Mouse (Mus musculus) monocyte, adult 5-6 weeks (primary cell): Measurements from ENCODE around the gene Plekhg6. TPM values are rescaled to one million over a fixed set of nuclear protein-coding genes. Genes with fewer than 3 reads are reported as not detected.

Experiments used
- ATAC-seq: fragments of 153-309, 156-312 bp; replicated peaks from 2 replicates; pipeline ENCODE4 v1.8.0; 2017; ENCODE audit warnings: mild to moderate bottlenecking; ENCODE audit not compliant: low TSS enrichment, insufficient number of reproducible peaks, severe bottlenecking, poor library complexity, low FRiP score
- total RNA-seq: library from RNA; stranded (forward); fragments of 200-1000, 200-491, 200-594 nt; gene quantifications from 3 replicates; pipeline ENCODE4 v1.2.3, GENCODE M21; 2017

Plekhg6 gene
- total RNA-seq, 1 experiment from 2014 or later, result not detected

DNA sequence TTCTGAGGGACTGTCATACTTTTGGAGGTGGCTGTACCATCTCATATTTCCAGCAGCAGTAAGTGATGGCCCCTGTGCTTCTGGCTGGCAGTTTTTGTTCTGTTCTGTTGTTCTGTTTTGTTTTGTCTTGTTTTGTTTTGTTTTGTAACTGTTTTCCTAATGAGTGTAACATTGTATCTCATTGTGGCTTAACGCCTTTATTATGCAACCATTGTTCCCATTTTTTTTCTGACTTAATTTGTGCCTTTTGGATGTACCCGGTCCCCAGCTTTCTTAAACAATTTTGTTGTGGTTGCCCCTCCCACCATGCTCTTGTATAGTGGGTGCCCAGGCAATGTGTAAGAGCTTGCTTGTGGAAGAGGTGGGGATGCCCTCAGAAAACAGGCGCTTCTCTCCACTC, 38.4 kb downstream of the Plekhg6 start:
- peak; percentile 46; the same call in 1 of the 2 replicates for ATAC-seq

GRCm38 (mm10) chr6:125340244-125340643, 40.3 kb downstream of the Plekhg6 start:
- ATAC-seq, result no peak

DNA sequence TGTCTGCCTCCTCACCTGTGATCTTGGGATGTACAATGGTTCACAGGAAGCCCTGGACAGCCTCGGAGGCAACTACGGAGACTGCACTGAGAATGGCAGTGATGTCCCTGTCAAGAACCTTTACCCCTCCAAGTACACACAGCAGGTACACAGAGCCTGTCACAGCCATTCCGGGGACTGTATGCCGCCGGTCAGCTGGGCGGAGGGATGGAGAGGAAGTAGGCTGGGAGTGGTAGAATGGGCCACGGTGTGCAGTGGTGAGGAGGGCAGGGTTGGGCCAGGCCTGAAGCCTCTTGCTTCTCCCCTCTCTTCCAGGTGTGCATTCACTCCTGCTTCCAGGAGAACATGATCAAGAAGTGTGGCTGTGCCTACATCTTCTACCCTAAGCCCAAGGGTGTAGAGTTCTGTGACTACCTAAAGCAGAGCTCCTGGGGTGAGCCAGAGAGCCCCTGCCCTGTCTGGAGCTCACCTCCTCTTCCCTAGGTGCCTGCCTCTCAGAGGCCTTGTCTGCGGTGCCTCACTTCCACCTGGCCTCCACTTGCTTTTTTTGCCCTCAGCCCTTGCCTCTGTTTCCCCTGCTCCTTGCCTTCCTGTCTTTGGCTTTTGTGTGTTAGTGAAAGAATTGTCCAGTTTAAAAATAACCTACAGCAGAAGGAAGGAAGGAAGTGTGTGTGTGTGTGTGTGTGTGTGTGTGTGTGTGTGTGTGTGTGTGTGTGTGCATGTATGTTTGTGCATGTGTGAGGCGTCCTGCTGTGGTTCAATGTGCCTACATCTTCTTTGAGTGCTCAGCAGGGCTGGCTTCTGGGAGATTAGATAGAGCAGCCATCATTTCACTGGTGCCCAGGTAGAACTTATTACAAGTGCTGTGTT, 41.6 kb downstream of the Plekhg6 start:
- no peak for ATAC-seq

- peak; percentile 41 for ATAC-seq
These were observed 46.2 kb downstream of the Plekhg6 start for GRCm38 (mm10) chr6:125334356-125334755.

- ATAC-seq, result peak; percentile 77
These were observed 47.3 kb downstream of the Plekhg6 start for GRCm38 (mm10) chr6:125333112-125333899.

DNA sequence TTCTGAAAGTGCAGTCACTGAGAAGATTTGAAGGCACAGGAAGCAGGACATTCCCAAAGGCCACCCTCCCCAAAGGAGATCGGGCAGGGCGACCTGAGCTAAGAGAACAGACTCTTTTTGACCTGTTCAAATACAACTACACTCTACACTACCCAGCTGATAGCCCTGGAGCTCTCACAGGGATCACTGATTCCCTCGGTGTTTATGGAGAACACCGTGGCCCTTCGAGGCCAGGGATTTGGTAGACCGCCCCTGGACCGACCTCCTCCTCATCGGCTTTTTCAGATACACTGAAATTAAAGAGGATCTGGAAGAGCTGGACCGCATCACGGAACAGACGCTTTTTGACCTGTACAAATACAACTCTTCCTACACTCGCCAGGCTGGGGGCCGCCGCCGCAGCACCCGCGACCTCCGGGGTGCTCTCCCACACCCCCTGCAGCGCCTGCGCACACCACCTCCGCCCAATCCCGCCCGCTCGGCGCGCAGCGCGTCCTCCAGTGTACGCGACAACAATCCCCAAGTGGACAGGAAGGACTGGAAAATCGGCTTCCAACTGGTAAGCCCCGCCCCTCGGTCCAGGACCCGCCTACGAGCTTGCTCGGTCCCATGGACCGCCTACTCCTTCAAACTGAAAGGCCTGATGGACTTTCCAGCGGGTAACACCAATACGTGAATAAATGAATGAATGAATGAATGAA, 49.8 kb downstream of the Plekhg6 start:
- ATAC-seq, result 0 out of 2 replicates have a peak, but pooled peaks have one; percentile 11

- peak; percentile 60 for ATAC-seq
These were observed 52.4 kb downstream of the Plekhg6 start for GRCm38 (mm10) chr6:125328243-125328642.

DNA sequence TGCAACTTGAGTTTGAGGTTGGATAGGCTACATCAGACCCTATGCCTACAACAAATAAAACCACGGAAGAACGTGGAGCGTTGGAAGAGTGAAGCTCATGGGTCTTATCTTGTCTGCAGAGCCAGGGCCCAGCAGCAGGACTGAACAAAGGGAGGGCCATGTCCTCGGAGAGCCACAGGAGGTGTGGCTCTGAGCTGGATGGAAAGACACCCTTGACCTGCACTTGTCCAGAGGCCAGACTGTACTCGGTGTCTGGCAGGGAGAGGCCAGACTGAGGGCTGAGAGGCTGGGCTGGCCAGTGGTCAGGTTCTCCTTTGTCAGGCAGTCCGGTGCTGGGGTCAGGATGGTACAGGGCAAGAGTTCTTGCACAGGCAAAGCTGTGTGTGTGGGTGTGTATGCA, 55.3 kb downstream of the Plekhg6 start:
- ATAC-seq, result no peak

GRCm38 (mm10) chr6:125323547-125323946, 57.0 kb downstream of the Plekhg6 start:
- ATAC-seq, result no peak

GRCm38 (mm10) chr6:125322794-125323193, 57.8 kb downstream of the Plekhg6 start:
- ATAC-seq, result no peak

DNA sequence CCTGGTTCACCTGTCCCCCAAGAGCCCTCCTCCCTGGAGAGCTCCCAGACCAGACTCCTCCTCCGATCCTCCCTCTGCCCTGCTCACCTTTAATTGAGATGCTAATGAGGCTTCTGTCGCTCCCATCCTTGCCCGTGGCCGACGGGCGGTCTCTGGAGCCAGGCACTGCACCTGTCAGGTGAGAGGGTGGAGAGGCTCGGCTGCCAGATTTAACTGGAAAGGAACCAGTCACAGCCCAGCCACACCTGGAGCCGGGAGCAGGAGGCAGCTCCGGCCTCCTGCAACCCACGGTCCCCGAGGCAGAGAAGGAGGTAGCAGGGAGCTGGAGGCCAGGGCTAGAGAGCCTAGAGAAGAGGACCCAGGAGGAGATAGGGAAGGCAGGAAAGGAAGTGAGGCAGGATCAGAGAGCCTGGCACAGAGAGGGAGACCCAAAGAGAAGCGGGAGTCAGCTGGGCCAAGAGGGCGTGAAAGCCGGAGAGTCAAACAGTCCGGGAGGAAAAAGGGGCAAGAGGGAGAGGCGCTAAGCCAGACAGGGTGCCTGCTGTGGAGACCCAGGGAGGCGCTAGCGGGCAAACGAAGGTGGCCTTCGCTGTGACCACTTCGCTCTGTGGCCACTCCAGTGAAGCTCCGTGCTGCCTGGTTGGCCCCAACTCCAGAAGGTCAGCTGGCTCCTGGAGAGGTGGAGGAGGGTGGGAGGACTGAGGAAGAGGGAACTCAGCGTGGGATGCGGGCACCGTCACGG, 59.3 kb downstream of the Plekhg6 start:
- ATAC-seq, result no peak

GRCm38 (mm10) chr6:125320323-125320722, 60.3 kb downstream of the Plekhg6 start, which contains the start of gene Scnn1a:
TSS of gene Scnn1a (plus strand) at chr6:125320659.
- no peak for ATAC-seq

- ATAC-seq, result no peak
These were observed 60.7 kb downstream of the Plekhg6 start for GRCm38 (mm10) chr6:125319919-125320296.

GRCm38 (mm10) chr6:125318981-125319918, 61.3 kb downstream of the Plekhg6 start:
- no peak for ATAC-seq

- no peak for ATAC-seq
These were observed 63.5 kb downstream of the Plekhg6 start for GRCm38 (mm10) chr6:125317077-125317476.

GRCm38 (mm10) chr6:125314746-125315145, 65.8 kb downstream of the Plekhg6 start:
- no peak for ATAC-seq

DNA sequence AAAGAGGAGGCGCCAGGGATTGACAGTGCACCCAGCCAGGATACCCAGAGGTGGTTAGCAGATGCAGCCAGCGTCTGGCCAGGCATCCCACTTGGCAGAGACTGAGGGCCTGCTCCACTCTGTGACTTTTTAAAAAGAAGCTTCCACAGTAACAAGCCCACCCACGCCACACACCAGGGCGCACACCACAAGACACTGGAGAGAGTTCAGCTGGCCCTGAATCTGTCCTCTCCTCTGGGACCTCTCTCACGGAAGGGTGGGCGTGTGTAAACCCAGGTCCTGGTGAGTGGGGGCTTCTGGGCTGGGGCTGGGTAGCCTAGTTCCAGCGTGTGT, 66.4 kb downstream of the Plekhg6 start:
- ATAC-seq, result 0 out of 2 replicates have a peak, but pooled peaks have one; percentile 1
